Mouse (Mus musculus) thymus, adult 2 months (tissue): ENCODE data around the gene Snorc. TPM values are rescaled to one million over a fixed set of nuclear protein-coding genes. Genes with fewer than 3 reads are reported as not detected.

ENCODE experiments used
- DNase-seq: peaks from one replicate; pipeline ENCODE4 v3.0.0; 2021
- H3K27ac ChIP-seq: fragments of 200-500 bp; 2 replicates; pipeline ENCODE4 v1.5.1; 2012; ENCODE audit warnings: low read length, control low read depth; ENCODE audit not compliant: control insufficient read depth, insufficient read depth
- H3K27me3 ChIP-seq: fragments of 200-500 bp; 2 replicates; pipeline ENCODE4 v1.6.1; 2012; ENCODE audit warnings: mild to moderate bottlenecking, low read length, moderate library complexity, mixed read lengths; ENCODE audit not compliant: control insufficient read depth, insufficient read depth
- H3K36me3 ChIP-seq: fragments of 200-500 bp; 2 replicates; pipeline ENCODE4 v1.6.1; 2012; ENCODE audit warnings: mild to moderate bottlenecking, low read length, moderate library complexity; ENCODE audit not compliant: control insufficient read depth, insufficient read depth
- H3K4me1 ChIP-seq: fragments of 200-500 bp; replicated peaks from 2 replicates; pipeline ENCODE4 v1.6.1; 2012; ENCODE audit warnings: low read length; ENCODE audit not compliant: control insufficient read depth, insufficient read depth
- H3K4me3 ChIP-seq: fragments of 200-500 bp; 2 replicates; pipeline ENCODE4 v1.5.1; 2012; ENCODE audit warnings: mild to moderate bottlenecking, low read length, control low read depth, moderate library complexity; ENCODE audit not compliant: control insufficient read depth, insufficient read depth
- CTCF ChIP-seq: fragments of 200-500 bp; IDR thresholded peaks from 2 replicates; pipeline ENCODE4 v1.5.1; 2012; ENCODE audit warnings: mild to moderate bottlenecking, control low read depth, low read length, moderate library complexity, borderline replicate concordance; ENCODE audit not compliant: control insufficient read depth, poor library complexity, insufficient read depth; ENCODE audit errors: extremely low read depth
- POLR2A ChIP-seq: fragments of 200-500 bp; IDR thresholded peaks from 2 replicates; pipeline ENCODE4 v1.6.1; 2012; ENCODE audit warnings: mild to moderate bottlenecking, low read length, control low read depth, moderate library complexity; ENCODE audit not compliant: control insufficient read depth, poor library complexity, insufficient read depth; ENCODE audit errors: extremely low read depth
- WGBS: fragments of 180-500 bp; shearing (Covaris S2); methylation state at CpG from one replicate; pipeline ENCODE4 v1.1.7; 2018; 5-methylcytosine and 5-hydroxymethylcytosine counted together
- polyA plus RNA-seq: library from polyadenylated mRNA; depleted of rRNA; stranded (reverse); fragments of >200 nt; gene quantifications from 2 replicates; pipeline ENCODE4 v1.2.3, GENCODE M21; 2012

Snorc gene
- polyA plus RNA-seq, 1 experiment, result 0.30 TPM

DNA sequence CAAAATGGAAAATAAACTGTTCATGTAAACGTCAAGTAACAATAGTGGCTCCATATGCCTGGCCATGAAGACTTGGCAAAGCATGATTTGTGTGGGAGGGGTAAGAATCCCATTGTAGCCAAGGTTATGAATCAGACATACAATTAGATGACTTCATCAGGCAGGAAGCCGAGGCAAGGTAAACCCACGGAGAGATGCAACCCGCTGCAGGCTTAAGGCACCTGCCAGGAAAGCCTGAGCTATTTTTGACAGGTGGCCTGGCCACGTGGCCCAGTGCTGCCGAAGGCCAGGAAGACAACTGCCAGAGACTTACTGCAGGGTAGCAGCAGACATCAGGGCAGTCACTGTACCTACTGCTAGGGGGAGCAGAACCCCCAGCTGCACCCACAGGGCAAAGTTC, 16.3 kb downstream of the Snorc start:
- H3K4me3 ChIP-seq, result no peak overlapping the region

DNA sequence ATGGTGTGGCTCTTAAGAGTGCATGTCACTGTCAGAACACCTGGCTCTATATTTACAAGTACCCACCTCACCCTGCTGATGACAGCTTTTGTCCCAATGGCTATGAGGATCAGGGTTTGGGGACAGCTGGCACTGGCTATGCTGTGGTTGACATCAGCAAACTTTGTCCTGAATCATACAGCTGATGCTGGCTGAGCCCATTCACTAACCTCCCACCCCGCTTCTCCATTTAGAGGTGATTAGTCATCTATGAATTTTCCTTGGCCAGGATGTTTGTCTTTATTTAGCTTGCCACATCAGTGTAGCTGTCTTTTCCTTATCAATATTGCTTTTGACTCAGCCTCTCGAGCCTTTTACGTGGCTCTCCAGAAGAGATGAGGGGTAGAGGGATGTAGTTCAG, 22.2 kb downstream of the Snorc start:
- H3K27me3 ChIP-seq, result no peaks in the 10 kb centered on the region

More for the DNA sequence above, 16.3 kb downstream of the Snorc start:
- TF ChIP-seq POLR2A, result no peak
- no peak for TF ChIP-seq CTCF
- WGBS, result 32% methylated on average over 6 of the region's 6 CpGs
- H3K27ac ChIP-seq, result no peak overlapping the region
- DNase-seq, result peak; percentile 22
- no peaks in the 10 kb centered on the region for H3K4me1 ChIP-seq
- H3K36me3 ChIP-seq, result no peaks in the 10 kb centered on the region
- no peaks in the 10 kb centered on the region for H3K27me3 ChIP-seq

DNA sequence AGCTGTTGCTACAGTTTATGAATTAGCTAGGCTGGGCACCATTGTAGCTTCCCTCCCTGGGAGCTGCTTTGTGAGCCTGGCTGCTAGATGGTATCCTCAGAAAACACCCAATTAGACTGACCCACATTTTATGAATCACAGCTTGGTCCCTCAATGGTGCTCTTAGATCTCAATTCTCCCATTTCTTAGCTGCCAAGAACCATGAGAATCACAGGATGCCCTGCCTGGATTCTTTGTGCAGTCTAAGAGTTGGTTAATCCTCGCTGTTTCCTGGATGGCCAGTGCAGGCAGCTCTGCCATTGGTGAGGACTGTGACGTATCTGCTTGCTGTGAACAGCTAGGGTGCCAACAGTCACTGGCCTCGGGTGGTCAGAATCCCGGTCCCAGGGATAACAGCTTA, 23.5 kb downstream of the Snorc start:
- H3K36me3 ChIP-seq, result no peaks in the 10 kb centered on the region
- no peak for DNase-seq
- H3K27me3 ChIP-seq, result no peaks in the 10 kb centered on the region
- no peaks in the 10 kb centered on the region for H3K4me1 ChIP-seq
- H3K4me3 ChIP-seq, result no peak overlapping the region
- no peak overlapping the region for H3K27ac ChIP-seq
- TF ChIP-seq CTCF (no peak), POLR2A (no peak)
- 90% methylated on average over 4 of the region's 4 CpGs for WGBS

More for the DNA sequence above, 22.2 kb downstream of the Snorc start:
- Histone ChIP-seq H3K36me3 (no peaks in the 10 kb centered on the region), H3K27ac (no peak overlapping the region), H3K4me3 (no peak overlapping the region), H3K4me1 (no peaks in the 10 kb centered on the region)
- no peak for TF ChIP-seq POLR2A
- no peak for TF ChIP-seq CTCF
- no peak for DNase-seq
- 88% methylated on average over 3 of the region's 3 CpGs for WGBS

DNA sequence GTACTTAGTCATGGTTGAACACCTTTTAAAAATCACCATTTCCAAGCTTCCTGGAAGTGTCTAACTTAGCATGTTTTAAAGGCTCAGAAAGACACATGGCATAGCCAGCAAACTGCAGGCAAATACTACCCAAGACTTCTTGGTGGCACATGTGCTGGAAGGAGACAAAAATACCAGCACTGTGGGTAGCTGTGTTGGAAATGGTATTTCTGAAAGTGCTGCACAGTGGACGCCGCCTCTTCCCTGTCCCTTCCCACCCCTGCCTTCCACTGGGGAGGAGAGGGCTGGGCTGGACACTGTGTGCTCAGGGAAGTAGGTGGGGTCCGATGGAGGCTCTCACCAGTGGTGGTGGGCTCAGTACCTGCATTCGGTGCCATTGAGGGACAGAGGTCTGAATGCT, 35.5 kb downstream of the Snorc start:
- DNase-seq, result no peak
- Histone ChIP-seq H3K27me3 (peaks cover 12% of the 10 kb centered on the region), H3K4me3 (no peak overlapping the region), H3K27ac (no peak overlapping the region), H3K36me3 (no peaks in the 10 kb centered on the region), H3K4me1 (peaks cover 5% of the 10 kb centered on the region; the same call in 1 of the 2 replicates)
- TF ChIP-seq POLR2A, result no peak
- no peak for TF ChIP-seq CTCF
- 95% methylated on average over 4 of the region's 4 CpGs for WGBS

DNA sequence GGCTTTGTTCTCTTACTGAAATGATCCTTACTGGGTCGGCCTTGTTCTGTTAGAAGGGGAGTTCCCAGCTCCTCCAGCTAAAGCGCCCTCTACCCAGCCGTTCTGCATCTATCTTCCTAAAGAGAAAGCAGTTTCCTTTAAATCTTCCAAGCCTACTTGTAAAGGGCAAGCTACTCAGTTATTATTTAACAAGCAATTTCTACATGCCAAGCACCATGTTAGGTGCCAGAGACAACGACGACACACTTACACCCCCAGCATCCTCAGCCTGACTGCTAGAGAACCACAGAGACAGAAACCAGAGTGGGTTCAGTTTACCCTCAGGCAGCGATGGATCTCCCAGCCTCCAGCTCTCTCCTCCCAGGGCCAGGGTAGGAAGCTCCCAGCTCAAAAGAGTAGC, 37.8 kb downstream of the Snorc start:
- WGBS, result 78% methylated on average over 6 of the region's 6 CpGs
- TF ChIP-seq CTCF (no peak), POLR2A (no peak)

DNA sequence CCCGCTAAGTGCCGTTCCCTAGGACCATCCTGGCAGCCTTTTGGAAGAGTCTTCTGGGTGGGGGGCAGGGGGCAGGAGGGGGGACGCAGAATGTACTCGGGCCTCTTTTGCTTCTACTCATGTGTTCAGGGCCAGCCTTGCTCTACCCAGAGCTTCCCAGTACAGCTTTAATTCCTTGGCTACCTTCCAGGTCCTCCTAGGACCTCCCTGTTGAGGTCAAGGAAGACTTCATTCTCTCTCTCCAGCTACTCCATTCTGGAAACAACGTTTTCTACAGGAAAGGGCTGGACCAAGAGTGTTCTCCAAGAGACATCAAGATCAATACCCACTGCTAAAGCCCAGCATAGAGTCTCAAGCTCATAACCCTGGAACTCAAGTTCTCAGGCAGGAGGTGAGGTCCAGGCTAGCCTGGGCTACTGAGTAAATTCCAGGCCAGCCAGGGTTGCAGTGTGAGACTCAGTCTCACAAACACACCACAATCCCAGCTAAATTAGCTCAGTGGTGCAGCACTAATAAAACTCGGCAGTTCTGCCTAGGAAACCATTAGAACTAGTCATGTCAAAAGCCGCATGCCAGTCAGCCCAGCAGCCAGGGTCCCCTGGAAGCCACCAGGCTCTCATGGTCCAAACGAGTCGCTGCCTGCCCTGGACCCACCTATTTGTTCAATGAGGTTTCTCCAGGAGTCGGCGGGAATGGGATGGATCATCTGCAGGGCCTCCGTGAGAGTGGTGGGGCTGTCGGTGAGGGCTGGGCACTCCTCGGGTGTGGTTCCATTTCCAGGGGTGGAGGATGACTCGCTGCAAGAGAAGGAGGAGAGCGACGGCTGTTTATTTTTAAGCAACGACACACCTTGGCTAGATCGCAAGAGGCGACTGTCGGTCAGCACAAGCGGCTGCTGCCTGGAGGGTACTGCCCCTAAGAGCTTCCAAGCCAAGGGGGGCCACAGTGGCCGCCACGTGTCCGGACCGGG, 38.8 kb downstream of the Snorc start:
- TF ChIP-seq POLR2A, result no peak
- TF ChIP-seq CTCF, result no peak
- H3K36me3 ChIP-seq, result no peaks in the 10 kb centered on the region
- DNase-seq, result no peak
- no peak overlapping the region for H3K27ac ChIP-seq
- H3K4me3 ChIP-seq, result no peak overlapping the region
- peaks cover 16% of the 10 kb centered on the region for H3K27me3 ChIP-seq
- 26% methylated on average over 26 of the region's 26 CpGs for WGBS
- peaks cover 5% of the 10 kb centered on the region; the same call in 1 of the 2 replicates for H3K4me1 ChIP-seq

More for the DNA sequence above, 37.8 kb downstream of the Snorc start:
- peaks cover 5% of the 10 kb centered on the region; the same call in 1 of the 2 replicates for H3K4me1 ChIP-seq
- H3K4me3 ChIP-seq, result no peak overlapping the region
- DNase-seq, result no peak
- no peak overlapping the region for H3K27ac ChIP-seq
- peaks cover 16% of the 10 kb centered on the region for H3K27me3 ChIP-seq
- H3K36me3 ChIP-seq, result no peaks in the 10 kb centered on the region

DNA sequence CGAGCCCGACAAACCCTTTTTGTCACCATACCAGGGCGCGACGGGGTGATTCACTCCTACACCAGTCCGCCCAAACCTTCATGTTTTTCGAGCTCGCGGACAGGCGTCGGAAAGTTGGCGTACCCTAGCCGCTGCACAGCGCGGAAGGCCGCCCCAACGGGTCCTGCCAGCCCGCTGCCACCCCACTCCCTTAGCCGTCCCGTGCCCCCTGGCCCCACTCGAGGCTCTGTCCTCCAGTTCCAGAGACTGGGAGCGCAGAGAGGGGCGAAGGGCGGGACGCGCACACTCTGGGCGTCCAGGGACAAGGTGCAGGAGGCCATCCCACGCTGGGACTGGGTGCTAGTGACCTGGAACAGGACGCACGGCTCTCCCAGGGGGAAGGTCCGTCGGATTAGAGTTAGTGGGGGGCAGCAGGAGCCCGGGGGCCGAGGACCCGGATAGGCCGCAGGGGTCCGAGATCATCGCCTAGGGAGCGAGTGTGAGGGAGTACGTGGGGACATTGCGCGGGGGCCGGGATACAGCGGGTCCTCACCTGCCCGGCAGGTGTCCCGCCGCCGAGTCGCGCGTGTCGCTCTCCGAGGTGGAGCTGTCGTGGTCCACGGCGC, 39.6 kb downstream of the Snorc start, which contains the start of gene Neu2:
TSS of gene Neu2 (plus strand) at position 329 of the 605 bp plus-strand sequence.
- Histone ChIP-seq H3K27me3 (peaks cover 16% of the 10 kb centered on the region), H3K27ac (no peak within 1 kb of the TSS), H3K4me3 (peak within 1 kb of the TSS; percentile 21), H3K4me1 (peaks cover 5% of the 10 kb centered on the region; the same call in 1 of the 2 replicates), H3K36me3 (no peaks in the 10 kb centered on the region)
- TF ChIP-seq CTCF, result no peak
- no peak for TF ChIP-seq POLR2A
- no peak for DNase-seq
- WGBS, result 4% methylated on average over 56 of the region's 56 CpGs
